Mouse (Mus musculus) frontal cortex, postnatal 10 days (tissue): ENCODE results near the gene Tbxas1.

Experiments used
- DNase-seq, 2 experiments: peaks; one replicate each; pipeline ENCODE4 v3.0.0; 2022; ENCODE audit warnings: low spot score in 2 of 2, mixed read lengths in 1 of 2

The Tbxas1 gene

DNA sequence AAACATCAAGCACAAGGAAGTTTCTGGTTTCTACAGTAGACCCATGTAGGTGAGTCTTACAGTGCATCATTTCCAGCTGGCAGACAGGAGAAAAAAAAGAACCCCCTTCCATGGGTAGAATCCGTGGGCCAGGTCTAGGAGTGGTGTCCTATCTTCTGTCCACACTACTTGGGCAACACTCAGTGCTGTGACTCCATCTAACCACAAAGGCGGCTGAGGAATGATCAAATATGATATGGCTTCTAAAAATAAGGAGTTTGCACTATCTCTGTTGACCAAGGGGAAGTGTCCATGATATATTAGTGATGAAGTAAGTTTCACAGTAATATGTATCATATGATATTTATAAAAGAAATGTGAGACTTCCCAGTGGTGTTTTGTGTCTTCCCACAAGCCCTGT lies 16.8 kb downstream of the Tbxas1 start:
- no peak for DNase-seq

DNA sequence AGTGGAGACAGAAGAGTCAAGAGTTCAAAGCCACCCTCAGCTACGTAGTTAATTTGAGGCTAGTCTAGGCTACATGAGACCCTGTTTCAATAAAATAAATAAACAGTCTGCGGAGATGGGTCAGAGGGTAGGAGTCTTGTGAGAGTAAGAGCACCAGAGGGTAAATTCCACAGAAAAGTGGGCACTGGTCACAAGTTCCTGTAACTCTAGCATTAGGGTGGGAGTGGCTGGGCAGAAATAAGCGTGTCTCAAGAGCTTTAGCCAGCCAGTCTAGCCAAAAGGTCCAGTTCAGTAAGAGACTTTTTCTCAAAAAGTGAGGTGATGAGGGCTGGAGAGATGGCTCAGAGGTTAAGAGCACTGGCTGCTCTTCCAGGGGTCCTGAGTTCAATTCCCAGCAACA lies 18.4 kb downstream of the Tbxas1 start:
- no peak for DNase-seq

DNA sequence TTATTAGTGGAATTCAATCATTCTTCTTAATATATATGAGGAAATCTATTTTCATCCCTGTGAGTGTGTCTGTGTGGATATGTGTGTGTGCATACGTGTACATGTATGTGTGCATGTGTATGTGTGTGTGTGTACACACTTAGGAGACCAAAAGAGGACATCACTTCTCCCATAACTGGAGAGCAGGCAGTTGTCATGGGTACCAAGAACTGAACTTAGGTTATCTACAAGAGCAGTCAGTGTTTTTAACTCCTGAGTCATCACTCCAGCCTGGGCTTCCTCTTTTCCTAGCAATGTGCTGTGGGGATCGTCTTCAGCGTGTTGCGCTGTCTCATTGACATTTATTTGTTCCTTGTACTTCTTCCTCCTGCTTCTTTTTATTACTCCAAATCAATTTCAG lies 24.9 kb downstream of the Tbxas1 start:
- no peak for DNase-seq

DNA sequence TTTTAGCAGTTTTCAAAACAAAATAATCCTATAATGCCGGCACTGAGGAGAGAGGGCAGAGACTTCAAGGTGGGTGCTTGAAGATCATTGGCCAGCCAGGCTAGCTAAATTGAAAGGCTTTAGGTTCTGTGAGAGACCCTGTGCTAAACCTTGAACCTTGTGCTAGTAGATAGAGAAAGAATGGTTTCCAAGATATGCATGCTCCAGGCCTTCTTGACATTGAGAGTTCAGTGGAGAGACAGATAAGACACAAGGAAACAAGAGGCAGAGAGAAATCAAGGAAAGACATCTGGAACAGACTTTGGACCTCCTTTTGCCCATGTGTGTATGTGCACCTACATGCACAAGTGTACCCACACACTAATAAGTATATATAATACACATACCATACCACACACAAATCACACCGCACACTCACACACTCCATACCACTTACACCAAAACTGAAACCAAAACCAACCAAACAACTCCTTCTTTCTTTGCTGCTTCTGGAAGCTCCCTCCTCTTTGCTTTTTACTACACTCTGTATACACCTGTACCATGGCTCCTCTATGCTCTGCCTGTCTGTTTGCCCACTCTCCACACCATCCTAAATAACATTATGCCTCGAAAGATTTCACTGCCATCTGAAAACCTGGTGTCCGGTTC lies 25.4 kb downstream of the Tbxas1 start:
- no peak for DNase-seq

DNA sequence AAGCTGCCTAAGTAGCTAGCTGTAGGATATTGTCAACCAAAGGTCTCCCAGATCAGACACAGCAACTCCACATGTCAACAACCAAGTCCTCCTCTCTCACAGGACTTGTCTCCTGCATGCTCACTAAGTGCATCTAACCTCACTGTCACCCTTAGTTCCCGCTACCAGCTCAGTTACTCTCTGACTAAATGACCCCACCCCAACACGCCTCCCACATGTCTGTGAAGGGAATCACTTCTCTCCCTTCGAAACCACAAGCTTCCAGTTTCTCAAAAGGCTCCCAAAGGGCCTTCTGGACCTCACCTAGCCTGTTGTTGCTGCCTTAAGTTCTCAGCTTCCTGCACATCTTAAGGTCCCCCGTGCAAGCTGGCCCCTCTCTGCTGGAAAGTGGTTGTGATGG lies 25.9 kb downstream of the Tbxas1 start:
- DNase-seq: no peak

DNA sequence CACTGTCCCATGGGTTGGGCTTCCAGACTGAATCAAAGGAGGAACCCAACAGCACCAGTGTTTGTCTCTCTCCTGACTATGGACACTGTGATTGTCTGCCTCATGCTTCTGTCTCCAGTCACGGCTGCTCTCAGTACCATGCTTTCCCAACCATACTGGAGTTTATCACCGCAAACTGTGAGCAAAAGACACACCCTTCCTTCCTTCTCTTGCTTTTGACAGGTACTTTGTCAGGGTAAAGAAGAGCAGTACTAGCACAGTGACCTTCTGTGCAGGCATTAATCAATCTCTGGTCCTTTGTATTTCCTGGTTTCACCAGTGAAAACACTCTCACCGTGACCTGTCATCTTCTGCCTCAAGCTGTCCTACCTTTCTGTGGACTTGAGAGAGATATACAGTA lies 26.4 kb downstream of the Tbxas1 start:
- no peak for DNase-seq

DNA sequence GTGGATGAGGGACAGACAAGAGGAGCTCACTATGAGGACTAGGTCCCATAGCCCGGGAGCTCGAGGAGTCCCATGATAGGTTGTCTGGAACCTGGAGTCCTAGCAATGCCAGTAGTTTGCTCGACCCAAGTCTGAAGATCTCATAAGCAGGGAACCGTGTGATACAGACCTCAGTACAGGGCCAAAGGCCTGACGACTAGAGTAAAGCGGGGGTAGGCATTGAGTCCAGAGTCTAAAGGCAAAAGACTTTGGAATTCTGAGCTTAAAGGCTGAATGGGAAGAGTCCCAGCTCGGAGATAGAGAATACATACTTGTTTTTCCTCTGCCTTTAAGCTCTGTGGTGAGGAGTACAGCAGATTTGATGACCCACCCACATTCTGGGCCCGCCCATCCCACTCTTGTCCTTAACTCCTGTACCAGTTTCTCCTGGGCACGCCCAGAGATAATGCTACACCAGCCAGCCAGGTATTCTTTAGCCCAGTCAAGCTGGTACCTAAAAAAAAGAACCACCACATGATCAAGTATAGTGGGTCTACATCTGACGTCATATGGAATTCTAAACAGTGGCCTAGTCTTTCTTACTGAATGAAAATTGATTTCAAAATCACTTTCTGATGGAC lies 27.7 kb downstream of the Tbxas1 start:
- DNase-seq: no peak

DNA sequence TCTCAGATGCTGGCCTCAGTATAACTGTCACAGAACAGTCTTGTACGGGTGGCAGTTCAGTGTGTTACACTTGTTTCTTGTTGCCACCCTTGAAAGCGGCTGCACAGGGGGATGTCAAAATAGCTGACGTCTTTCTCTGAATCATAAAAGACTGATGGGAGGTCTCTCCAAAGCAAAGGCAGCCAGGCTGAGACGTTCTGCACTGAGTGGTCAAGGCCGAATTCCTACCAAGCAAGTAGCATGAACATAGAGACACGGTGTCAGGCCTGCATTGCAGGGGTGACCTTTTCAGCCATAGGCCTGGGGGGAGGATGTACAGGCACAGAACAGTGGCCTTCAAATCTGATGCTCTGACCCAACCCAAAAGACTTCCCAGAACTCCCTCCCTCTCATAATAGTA lies 30.8 kb downstream of the Tbxas1 start:
- no peak for DNase-seq

DNA sequence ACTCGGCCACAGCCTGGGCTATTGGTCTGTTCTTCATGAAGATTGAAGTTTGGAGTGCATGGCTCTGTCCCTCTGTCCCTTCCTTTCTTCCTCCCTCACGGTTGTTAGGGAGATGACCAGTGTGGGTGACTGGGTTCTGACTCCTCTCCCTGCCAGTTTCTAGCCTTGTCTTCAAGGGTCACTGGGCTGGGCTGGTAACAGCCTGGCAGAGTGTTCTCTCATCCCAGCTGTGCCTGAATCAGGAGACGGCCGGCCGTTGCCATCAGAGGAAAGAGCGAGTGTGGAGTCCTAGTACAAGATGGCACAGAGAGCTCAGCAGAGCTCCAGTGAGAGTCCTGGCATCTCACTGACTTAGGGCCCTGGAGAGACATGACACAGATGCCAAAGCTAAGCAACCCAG lies 33.2 kb downstream of the Tbxas1 start:
- no peak for DNase-seq

DNA sequence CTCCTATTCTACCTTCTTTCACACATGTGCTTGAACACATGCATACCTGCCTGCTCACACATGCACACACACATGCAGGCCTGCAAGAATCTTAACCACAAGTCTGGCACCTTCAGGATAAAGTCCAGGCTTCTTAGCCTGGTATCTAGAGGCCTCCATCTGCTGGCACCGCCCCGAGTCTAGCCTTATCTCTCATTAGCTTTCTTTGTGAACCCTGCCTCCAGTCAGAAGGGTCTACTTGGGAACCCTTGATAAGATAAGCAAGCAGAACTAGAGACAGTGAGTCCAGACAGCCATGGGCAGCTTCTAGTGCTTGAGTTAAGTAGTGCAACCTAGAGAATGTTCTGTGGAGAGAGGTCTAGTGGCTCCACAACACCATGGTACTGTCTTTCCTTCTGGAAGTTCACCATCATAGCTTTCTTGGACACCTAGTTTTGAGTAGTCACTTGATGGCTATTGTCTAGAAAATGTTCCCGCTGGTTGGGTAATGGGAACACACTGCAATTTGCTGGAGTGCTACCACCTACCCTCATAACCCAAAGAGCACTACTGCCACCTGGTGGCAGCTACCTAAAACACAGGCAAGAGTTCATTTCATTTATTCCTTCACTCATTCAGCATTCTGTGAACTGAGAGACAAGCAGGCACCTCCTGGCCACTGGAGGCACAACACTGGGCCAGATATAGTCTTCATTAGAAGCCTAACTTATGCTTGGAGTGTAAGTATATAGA lies 35.8 kb downstream of the Tbxas1 start:
- DNase-seq: no peak

DNA sequence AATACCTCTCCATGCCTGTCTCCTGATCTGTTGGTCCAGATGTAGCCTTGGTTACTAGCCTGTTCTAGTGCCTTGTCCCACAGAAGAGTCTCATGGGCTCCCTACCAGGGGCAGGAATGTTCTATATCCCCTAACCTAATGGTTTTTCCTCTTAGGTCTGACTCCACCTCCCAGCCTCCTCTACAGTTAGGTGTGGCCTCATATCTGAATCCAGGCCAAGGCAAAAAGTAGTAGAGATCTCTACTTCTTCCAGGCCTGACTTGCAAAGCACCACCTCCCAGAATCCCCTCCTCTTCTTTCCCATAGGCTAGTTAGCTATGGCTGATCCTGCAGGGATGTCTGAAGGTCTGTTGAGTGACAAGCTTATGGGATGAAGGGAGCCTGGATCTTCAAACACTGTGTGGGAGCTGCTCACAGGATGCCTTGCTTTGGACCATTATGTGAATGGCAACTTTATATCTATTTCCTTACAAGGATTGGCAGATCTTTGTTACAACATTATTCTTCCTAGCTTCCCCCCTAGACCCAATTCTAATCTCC lies 37.0 kb downstream of the Tbxas1 start:
- no peak for DNase-seq

DNA sequence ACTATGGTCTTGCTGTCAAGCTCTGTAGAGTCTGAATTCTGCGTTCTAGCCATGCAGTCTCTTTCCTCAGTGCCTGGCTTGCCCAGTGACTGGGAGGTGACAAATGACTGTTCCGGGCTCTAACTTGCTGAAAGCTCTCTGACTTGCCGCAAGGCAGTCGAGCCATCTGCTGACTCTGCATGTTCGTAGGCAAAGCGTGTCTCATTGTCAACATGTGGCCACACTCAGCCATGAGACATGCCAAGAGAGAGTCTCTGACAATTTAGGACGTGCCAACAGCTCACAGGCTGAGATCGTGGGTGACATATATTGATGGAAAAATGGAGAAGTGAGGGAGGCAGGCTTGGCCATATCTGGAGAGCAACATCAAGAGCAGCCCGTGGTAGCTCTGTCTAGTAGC lies 37.6 kb downstream of the Tbxas1 start:
- DNase-seq: no peak

DNA sequence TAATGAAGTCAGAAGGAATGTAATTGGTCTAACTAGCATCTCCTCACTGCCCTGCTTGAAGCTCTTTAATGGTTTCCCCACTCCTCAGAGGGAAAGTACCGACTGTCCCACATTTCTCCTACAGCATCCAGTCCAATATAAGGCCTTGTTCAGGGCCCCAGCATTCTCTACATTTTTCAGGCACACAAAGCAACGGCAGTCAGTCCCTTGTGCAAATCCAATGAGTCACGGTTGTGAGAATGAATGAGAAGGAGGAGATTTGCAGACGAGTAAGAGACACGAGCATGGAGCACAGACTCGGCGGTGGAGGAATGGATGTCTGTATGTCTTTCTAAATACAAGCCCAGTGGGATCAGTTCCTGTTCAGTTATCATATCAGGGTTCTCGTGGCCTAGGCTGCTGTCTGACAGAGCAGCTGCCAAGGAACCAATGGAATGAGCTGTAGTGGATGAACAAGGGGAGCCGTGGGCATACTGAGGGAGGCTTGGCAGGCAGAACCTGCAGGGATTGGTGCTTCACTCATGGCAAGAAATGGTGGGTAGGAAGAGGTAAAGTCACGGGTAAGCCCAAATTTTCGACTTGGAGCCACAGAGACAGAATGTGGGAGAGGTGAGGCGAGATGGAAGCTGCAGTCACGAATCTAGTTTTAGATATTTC lies 38.3 kb downstream of the Tbxas1 start:
- DNase-seq: no peak

DNA sequence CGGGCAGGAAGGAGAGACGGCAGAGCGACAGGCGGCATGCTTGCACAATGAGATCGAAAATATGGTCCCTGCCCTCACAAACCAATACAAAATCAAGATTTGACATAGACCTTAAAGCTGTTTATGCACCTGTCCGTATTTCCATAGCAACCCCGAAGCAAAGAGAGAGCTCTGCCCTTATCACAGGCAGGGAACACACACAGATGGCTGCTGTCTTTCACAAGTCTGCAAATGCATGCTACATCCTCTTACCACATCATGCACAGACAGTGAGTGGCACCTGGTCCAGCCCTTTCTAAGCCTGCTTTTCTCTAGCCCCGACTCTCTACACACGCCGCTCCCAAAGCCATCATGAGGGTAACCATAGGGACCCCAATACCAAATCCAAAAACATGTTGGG lies 39.0 kb downstream of the Tbxas1 start:
- no peak for DNase-seq

DNA sequence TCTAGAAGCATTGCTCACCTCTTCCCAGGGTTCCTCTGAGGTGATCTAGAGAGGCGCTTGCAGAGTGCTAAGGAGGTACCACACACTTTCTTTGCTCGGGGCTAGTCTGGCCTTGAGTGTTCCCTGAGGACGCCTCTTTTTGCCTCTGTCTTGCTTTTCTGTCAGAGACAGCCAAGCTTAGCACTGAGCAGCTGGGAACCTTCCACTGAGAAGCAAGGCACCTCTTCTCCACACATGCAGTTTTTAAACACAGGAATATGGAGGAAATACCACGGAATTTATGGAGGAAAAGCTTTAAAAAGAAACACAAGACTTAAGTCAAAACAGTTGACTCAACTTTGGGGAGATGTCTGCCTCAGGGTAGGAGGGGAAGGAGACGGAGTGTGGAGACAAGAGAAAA lies 40.6 kb downstream of the Tbxas1 start:
- DNase-seq: no peak

DNA sequence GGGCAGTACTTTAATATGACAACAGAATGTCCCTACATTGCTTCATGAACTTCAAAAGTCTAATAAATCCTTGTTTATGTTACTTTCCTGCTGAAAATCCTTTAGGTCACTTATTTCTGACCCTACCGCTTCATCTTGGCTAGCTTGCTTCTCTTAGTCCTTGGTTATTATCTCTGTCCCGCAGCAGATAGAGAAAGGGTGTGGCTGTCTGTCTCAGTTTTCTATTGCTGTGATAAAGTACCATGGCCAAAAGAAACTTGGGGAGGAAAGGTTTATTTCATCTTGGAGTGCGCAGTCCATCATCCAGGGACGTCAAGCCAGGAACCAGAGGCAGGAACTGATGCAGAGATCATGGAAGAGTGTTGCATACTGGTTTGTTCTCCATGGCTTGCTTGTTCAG lies 41.4 kb downstream of the Tbxas1 start:
- no peak for DNase-seq

DNA sequence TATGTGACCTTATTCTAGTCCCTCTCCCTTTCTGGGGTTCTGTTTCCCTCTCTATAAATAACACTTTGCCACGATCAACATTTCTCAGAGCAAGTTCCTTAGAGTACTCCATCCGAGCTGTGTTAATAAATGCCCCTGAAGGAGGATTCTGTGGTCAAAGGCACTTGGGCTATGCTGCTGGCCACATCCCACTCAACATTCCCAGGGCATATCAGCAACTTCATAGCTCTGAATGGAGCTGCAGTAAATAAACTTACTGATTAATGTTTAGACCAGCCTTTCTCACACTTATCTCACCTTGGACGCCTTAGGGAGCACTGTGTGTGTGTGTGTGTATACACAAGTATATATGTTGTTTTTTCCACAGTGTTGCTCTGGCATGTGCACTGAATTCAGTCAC lies 42.2 kb downstream of the Tbxas1 start:
- no peak for DNase-seq

DNA sequence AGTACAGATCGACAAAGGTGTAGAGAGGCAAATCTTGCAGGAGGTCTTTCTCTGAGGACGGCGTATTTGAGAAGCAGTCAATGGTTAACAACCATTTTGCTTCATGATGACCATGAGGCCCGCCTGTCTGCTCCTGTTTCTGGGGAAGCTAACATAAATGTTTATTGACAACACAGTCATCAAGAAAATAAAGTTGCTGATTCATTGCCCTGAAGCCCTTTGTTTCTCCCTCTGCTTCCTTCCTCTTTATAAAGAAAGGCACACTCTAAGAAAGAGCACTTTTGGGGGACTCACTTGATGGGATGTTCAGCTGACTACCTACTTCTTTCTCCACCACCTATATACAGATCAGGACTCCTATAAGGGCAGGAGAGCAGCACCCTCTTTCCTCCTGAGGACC lies 43.5 kb downstream of the Tbxas1 start:
- no peak for DNase-seq

DNA sequence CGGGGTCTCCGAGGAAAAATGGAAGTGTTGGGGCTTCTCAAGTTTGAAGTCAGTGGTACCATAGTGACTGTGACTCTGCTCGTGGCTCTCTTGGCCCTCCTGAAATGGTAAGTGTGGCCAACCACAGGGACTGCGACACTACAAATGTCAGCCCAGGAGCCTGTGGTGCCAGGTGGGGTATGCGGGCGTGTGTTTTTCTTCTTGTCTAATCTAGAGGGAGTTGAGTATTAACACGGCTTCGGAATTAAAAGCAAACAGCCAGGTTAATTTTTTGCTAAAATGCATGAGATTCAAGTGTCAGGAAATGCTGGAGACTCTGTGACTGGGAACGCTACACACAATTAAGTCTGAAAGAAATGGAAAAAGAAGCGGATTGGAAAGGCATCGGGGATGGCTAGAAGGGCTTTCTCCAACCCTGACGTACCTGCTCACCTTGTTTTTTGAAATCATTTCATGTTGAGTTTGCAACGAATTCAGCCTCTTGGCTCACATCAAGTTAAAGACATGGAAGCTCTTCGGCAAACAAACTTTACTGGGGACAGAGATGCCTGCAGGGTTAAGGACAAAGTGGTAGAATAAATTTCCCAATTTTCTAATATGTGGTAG lies 44.0 kb downstream of the Tbxas1 start:
- DNase-seq: no peak

DNA sequence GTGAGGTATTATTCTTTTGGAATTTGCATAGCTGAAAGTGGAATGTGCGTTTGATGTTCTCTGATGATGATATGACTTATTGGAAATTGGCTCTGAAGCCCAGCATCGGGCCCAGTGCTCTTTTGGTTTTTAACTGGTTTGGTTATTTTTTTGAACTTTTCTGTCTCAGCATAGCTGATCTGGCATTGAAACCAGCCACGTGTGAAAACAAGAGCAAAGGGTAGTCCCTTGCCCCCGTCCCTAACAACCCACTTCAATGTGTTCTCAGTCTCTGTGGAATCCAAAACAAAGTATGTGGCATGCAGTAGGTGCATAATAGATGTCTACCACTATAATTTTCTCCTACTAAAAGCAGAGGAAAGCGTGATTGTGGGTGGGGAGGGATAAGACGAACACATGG lies 44.9 kb downstream of the Tbxas1 start:
- DNase-seq: no peak

DNA sequence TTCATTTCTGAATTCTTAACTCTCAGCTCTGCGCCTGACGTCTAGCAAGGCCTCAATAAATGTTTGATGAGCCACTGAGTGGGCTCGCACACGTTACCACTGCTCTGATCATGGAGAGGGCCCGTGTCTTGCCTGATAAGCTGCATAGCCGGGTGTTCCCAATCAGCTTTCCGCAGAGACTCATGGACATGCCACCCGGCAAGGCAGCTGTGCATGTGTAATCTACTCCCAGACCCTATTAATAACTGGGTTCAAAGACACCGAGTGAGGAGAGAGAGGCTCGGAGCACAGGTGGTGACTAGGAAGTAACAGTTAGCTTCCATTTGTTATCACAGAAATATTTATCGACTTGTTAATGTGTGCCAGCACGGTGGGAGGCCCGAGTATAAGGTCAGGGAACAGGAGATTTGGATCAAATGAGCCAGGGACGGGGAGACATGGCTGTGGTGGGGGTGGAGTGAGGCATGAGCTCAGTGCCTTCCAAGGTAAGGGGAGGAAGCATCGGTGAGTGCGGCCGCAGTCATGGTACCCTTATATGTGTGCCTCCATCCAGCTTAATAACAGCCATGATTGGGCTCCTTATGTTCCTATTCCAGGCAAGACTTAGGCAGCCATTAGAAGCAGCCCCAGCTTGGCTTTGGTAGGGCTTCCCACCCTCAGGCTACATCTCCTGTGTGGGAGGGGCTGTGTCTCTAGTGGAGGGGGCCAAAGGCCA lies 46.0 kb downstream of the Tbxas1 start:
- no peak for DNase-seq

DNA sequence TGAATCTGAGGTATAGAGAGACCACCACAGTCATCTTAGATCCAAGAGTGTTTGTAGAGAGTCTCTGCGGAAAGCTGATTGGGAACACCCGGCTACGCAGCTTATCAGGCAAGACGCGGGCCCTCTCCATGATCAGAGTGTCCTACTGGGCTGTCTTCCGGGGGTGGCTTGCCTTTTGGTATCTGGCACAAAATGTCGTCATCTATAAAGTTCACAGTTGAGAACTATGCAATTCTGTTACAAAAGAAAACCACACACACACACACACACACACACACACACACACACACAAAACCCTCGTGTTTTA lies 46.6 kb downstream of the Tbxas1 start:
- no peak for DNase-seq
